Mouse (Mus musculus): ENCODE data around the gene Ms4a5. TPM values are rescaled to one million over a fixed set of nuclear protein-coding genes. Genes with fewer than 3 reads are reported as not detected.
"Not testable (repeated sequence)": the region's sequence is repeated elsewhere in the genome, so short reads cannot be mapped to it uniquely, and the experiment has no call there.

The Ms4a5 gene
- total RNA-seq (2015) (not detected in 2 replicates), total RNA-seq (2017) (not detected in 2 replicates)

GRCm38 (mm10) chr19:11283773-11284172 lies at the start of gene Ms4a5:
TSS of gene Ms4a5 (minus strand) at chr19:11283873.
- ATAC-seq (replicated peaks; ENCODE audit: poor library complexity) = no peak

GRCm38 (mm10) chr19:11321123-11321522 lies 37.5 kb upstream of the Ms4a5 start:
- no peak for ATAC-seq (replicated peaks; ENCODE audit: poor library complexity)

- no peak for ATAC-seq (replicated peaks; ENCODE audit: poor library complexity)
Observed at GRCm38 (mm10) chr19:11316786-11317185, 33.1 kb upstream of the Ms4a5 start.

- no peak for ATAC-seq (replicated peaks; ENCODE audit: poor library complexity)
Observed at GRCm38 (mm10) chr19:11314354-11314753, 30.7 kb upstream of the Ms4a5 start, which contains the start of gene Ms4a14. TSS of gene Ms4a14 (minus strand) at chr19:11314454.

GRCm38 (mm10) chr19:11308888-11309287 lies 25.2 kb upstream of the Ms4a5 start:
- no peak for ATAC-seq (replicated peaks; ENCODE audit: poor library complexity)

- not testable (repeated sequence) for ATAC-seq (replicated peaks; ENCODE audit: poor library complexity)
Observed at GRCm38 (mm10) chr19:11299529-11299928, 15.9 kb upstream of the Ms4a5 start.

- no peak for ATAC-seq (replicated peaks; ENCODE audit: poor library complexity)
Observed at GRCm38 (mm10) chr19:11298939-11299338, 15.3 kb upstream of the Ms4a5 start.

GRCm38 (mm10) chr19:11293616-11294015 lies 9.9 kb upstream of the Ms4a5 start:
- not testable (repeated sequence) for ATAC-seq (replicated peaks; ENCODE audit: poor library complexity)

GRCm38 (mm10) chr19:11292990-11293389 lies 9.3 kb upstream of the Ms4a5 start:
- ATAC-seq (replicated peaks; ENCODE audit: poor library complexity) = no peak

- no peak for ATAC-seq (replicated peaks; ENCODE audit: poor library complexity)
Observed at GRCm38 (mm10) chr19:11280223-11280622, 3.5 kb downstream of the Ms4a5 start.

GRCm38 (mm10) chr19:11276431-11276830 lies 7.2 kb downstream of the Ms4a5 start:
- no peak for ATAC-seq (replicated peaks; ENCODE audit: poor library complexity)

- no peak for ATAC-seq (replicated peaks; ENCODE audit: poor library complexity)
Observed at GRCm38 (mm10) chr19:11266956-11267355, 16.7 kb downstream of the Ms4a5 start.

GRCm38 (mm10) chr19:11266052-11266845 lies 17.4 kb downstream of the Ms4a5 start, which contains the start of gene Ms4a1:
TSS of gene Ms4a1 (minus strand) at chr19:11266241.
- no peak for ATAC-seq (replicated peaks; ENCODE audit: poor library complexity)

- no peak for ATAC-seq (replicated peaks; ENCODE audit: poor library complexity)
Observed at GRCm38 (mm10) chr19:11264602-11265185, 19.0 kb downstream of the Ms4a5 start.

GRCm38 (mm10) chr19:11263549-11263948 lies 20.1 kb downstream of the Ms4a5 start:
- ATAC-seq (replicated peaks; ENCODE audit: poor library complexity) = peak; percentile 55; the same call in 1 of the 2 replicates

- ATAC-seq (replicated peaks; ENCODE audit: poor library complexity) = not testable (repeated sequence)
Observed at GRCm38 (mm10) chr19:11262932-11263331, 20.7 kb downstream of the Ms4a5 start.

GRCm38 (mm10) chr19:11261522-11261921 lies 22.2 kb downstream of the Ms4a5 start:
- ATAC-seq (replicated peaks; ENCODE audit: poor library complexity) = peak; percentile 55; the same call in 1 of the 2 replicates

- ATAC-seq (replicated peaks; ENCODE audit: poor library complexity) = peak; percentile 76
Observed at GRCm38 (mm10) chr19:11244230-11244629, 39.4 kb downstream of the Ms4a5 start.

GRCm38 (mm10) chr19:11242560-11242959 lies 41.1 kb downstream of the Ms4a5 start:
- ATAC-seq (replicated peaks; ENCODE audit: poor library complexity) = no peak

GRCm38 (mm10) chr19:11235820-11236219 lies 47.9 kb downstream of the Ms4a5 start:
- ATAC-seq (replicated peaks; ENCODE audit: poor library complexity) = no peak

- ATAC-seq (replicated peaks; ENCODE audit: poor library complexity) = no peak
Observed at GRCm38 (mm10) chr19:11234921-11235735, 48.5 kb downstream of the Ms4a5 start.
